Mouse (Mus musculus): Measurements from ENCODE around the gene Sh3gl1. TPM values are rescaled to one million over a fixed set of nuclear protein-coding genes. Genes with fewer than 3 reads are reported as not detected.

Gene Sh3gl1
- total and polyA plus RNA-seq, 3 experiments: 41.0 to 78.4 TPM; not detected in 1

DNA sequence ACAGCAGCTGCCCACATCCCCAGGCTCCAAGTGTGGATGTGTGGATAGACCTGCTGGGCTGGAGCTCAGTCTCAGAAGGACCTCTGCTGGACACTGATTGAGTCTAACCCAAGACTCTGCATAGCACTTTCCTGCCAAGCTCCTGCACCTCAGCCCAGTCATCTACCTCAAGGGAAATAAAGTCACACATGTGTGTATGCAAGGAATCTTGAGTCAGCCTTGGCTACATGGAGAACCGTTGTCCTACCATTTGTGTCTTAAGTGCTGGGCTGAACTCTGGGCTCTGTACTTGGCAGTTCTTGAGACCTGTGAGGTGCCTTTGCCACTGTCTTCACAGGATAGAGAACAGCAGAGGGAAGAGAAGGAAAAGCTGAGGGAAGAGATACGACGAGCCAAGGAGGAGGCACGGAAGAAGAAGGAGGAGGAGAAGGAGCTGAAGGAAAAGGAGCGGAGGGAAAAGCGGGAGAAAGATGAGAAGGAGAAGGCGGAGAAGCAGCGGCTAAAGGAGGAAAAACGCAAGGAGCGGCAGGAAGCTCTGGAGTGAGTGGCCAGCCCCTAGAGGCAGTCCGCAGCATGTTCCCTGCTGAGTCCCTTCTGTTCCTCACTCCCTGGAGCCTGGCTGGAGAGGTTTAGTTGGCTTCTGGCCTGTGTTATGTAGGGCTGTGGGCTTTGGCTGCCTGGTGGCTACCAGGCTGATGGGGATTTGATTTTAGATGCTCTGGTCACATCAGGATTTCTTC, 21.1 kb upstream of the Sh3gl1 start:
- no peak overlapping the region for H3K4me3 ChIP-seq (ENCODE audit: control insufficient read depth in 1 of 2, insufficient read depth in 1 of 2, low read depth in 2 of 2, low read length in 2 of 2)
- H3K4me1 ChIP-seq (ENCODE audit: control insufficient read depth in 1 of 2, insufficient read depth in 2 of 2, low read length in 2 of 2): peaks cover 6 to 7% of the 10 kb centered on the region in 2 experiments; a peak in 3 of 4 replicates
- no peaks in the 10 kb centered on the region for H3K27me3 ChIP-seq (ENCODE audit: control insufficient read depth in 1 of 2, insufficient read depth in 2 of 2, low read length in 2 of 2)
- H3K79me2 ChIP-seq (ENCODE audit: control insufficient read depth, insufficient read depth, low read length, poor library complexity): peaks cover 12% of the 10 kb centered on the region
- peaks cover 16 to 34% of the 10 kb centered on the region in 2 experiments for H3K36me3 ChIP-seq (ENCODE audit: control insufficient read depth in 1 of 2, insufficient read depth in 2 of 2, low read length in 2 of 2)
- no peak for DNase-seq (ENCODE audit: low read depth, low spot score)
- no peak for TF ChIP-seq KAT2A (conservative IDR thresholded peaks at IDR 0.05; ENCODE audit: low read depth, low read length)
- TF ChIP-seq MYC (IDR thresholded peaks at IDR 0.05; ENCODE audit: low read depth, low read length): no peak
- no peak for TF ChIP-seq E2F4 (IDR thresholded peaks at IDR 0.05; ENCODE audit: borderline replicate concordance, low read depth, low read length)
- TF ChIP-seq HCFC1 (IDR thresholded peaks at IDR 0.05; ENCODE audit: low read depth, low read length): no peak
- TF ChIP-seq RCOR1 (IDR thresholded peaks at IDR 0.05; ENCODE audit: low read depth, low read length): no peak
- no peak for TF ChIP-seq NRF1 (IDR thresholded peaks at IDR 0.05; ENCODE audit: insufficient read depth, low read depth, low read length, poor library complexity, severe bottlenecking)
- no peak for TF ChIP-seq GABPA (IDR thresholded peaks at IDR 0.05; ENCODE audit: low read depth, low read length)
- TF ChIP-seq ZC3H11A (IDR thresholded peaks at IDR 0.05; ENCODE audit: low read depth, low read length): no peak
- no peak for TF ChIP-seq MAX (IDR thresholded peaks at IDR 0.05; ENCODE audit: low read length)
- no peak for TF ChIP-seq MAFK (IDR thresholded peaks at IDR 0.05; ENCODE audit: borderline replicate concordance, low read depth, low read length)
- no peak for TF ChIP-seq CHD2 (IDR thresholded peaks at IDR 0.05; ENCODE audit: low read length)
- TF ChIP-seq POLR2AphosphoS5 (IDR thresholded peaks at IDR 0.05; ENCODE audit: borderline replicate concordance, low read depth, low read length): no peak
- no peak for TF ChIP-seq MYB (IDR thresholded peaks at IDR 0.05; ENCODE audit: low read depth, low read length)
- TF ChIP-seq NELFE (IDR thresholded peaks at IDR 0.05; ENCODE audit: low read depth, low read length): no peak
- TF ChIP-seq ZKSCAN1 (IDR thresholded peaks at IDR 0.05; ENCODE audit: low read depth, low read length): no peak
- TF ChIP-seq POLR2AphosphoS2 (IDR thresholded peaks at IDR 0.05; ENCODE audit: low read length): no peak
- no peak for TF ChIP-seq JUND (IDR thresholded peaks at IDR 0.05; ENCODE audit: low read depth, low read length)
- TF ChIP-seq TBP (IDR thresholded peaks at IDR 0.05; ENCODE audit: low read depth, low read length): no peak
- no peak for TF ChIP-seq ETS1 (IDR thresholded peaks at IDR 0.05; ENCODE audit: low read depth, low read length)
- TF ChIP-seq BHLHE40 (IDR thresholded peaks at IDR 0.05; ENCODE audit: borderline replicate concordance, low read depth, low read length): no peak
- H3K9ac ChIP-seq (ENCODE audit: control insufficient read depth, low read depth, low read length, poor library complexity, severe bottlenecking): no peak overlapping the region
- no peak overlapping the region for H3K27ac ChIP-seq (ENCODE audit: control insufficient read depth, low read depth, low read length)
- H3K9me3 ChIP-seq (replicated peaks; ENCODE audit: insufficient read depth, low read length): no peaks in the 10 kb centered on the region
